Mouse (Mus musculus): ENCODE measurements around the gene Zfc3h1.

DNA sequence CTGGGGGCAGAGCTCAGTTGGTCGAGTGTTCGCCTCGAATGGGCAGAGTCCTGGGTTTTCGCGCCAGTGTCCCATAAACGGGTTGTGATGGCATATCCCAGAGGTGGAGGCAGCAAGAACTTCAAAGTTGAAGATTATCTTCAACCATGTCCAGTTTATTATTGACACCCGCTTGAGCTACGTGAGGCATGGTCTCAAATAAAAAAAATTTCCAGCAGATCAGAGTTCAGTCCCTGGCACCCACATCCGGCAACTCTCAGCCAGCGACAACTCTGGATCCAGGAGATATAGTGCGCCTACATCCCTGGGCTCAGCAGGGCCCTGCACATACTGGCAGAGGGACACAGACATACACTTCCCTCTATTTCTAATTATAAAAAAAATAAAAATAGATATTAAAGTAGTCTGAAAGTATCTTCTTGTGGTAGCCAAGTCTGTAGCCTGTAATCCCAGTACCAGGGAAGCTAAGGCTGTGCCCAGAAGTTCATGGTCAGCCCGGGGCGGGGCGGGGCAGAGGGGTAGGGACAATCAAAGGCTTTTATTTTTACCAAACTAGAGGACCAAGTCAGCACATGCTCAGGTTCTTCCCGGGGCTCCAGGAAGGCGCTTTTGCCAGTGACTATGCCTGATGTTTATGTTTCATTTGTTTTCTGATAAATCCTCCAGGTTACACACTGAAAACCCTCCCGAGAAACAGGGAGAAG, 26.4 kb upstream of the Zfc3h1 start:
- TF ChIP-seq BHLHE40 (IDR thresholded peaks at IDR 0.05; ENCODE audit: low read depth, low read length) (no peak), CTCF (conservative IDR thresholded peaks at IDR 0.05 in 1 of 2, IDR thresholded peaks at IDR 0.05 in 1 of 2; ENCODE audit: low read depth in 2 of 2, low read length in 2 of 2) (no peak), POLR2A (IDR thresholded peaks at IDR 0.05; ENCODE audit: low read depth, low read length) (no peak), MAFK (IDR thresholded peaks at IDR 0.05; ENCODE audit: insufficient replicate concordance, low read length) (no peak), ZC3H11A (IDR thresholded peaks at IDR 0.05; ENCODE audit: low read depth, low read length) (no peak), ZNF384 (IDR thresholded peaks at IDR 0.05; ENCODE audit: low read depth, low read length) (no peak), PAX5 (IDR thresholded peaks at IDR 0.05; ENCODE audit: low read length) (no peak)
